Mouse (Mus musculus): ENCODE data around the gene Pts. TPM values are rescaled to one million over a fixed set of nuclear protein-coding genes. Genes with fewer than 3 reads are reported as not detected.

Gene Pts
- polyA plus RNA-seq, 1 experiment from 2014 or later: 48.9 TPM

DNA sequence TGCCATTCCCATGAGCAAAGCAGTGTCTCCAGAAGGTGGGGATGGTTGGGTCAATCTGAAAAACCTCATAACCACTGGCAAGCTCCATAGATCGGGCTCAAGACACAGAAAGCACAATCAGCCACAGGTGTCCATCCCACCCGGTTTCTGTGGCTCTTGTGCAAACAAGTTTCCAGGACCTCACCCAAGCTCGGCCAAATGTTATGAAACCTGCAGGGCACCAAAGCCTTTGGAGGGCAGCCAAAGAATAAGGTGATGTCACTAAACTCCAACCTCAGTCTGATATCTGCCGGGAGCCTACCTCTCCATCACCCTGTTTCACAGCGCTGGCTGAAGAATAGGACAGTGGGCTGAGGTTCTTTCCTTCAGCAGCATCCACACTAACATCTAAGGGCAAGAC is 7.4 kb upstream of the Pts start:
- Histone ChIP-seq H3K36me3 (replicated peaks; ENCODE audit: insufficient read depth, low read length) (no peaks in the 10 kb centered on the region), H3K4me2 (ENCODE audit: low read depth, low read length) (no peak overlapping the region), H3K27me3 (ENCODE audit: insufficient read depth, low read length) (no peaks in the 10 kb centered on the region), H3K9ac (replicated peaks) (no peak overlapping the region), H3K27ac (ENCODE audit: low read depth) (no peak overlapping the region), H3K4me1 (ENCODE audit: insufficient read depth) (peaks cover 5% of the 10 kb centered on the region; the same call in 1 of the 2 replicates), H3K4me3 (ENCODE audit: low read depth, low read length) (no peak overlapping the region), H3K9me3 (ENCODE audit: low read length) (no peaks in the 10 kb centered on the region)
- ATAC-seq: peak; percentile 75
- TF ChIP-seq CTCF (IDR thresholded peaks at IDR 0.05; ENCODE audit: low read depth) (no peak), EP300 (IDR thresholded peaks at IDR 0.05; ENCODE audit: low read depth) (no peak)
- WGBS (ENCODE audit: insufficient replicate concordance): 45% methylated on average over 5 of the region's 5 CpGs
- DNase-seq: peak; percentile 64

DNA sequence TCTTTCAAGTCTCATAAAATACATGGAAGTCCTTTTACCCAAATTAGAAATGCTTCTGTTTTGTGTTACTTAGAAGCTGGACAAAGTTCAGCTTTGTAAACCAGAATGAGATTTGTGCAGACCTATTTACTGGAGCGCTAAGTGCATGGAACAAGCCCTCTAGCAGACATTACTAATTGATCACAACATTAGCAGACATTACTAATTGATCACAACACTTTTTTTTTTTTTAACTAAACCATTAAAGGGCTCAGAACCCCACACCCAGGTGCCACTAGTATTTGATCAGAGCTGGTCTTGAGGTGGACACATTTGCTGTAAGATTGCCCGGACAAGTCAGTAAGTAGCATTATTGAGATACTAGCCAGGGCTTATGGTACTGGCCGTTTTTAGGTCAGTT is 5.3 kb upstream of the Pts start:
- ATAC-seq: peak; percentile 31; the same call in 1 of the 2 replicates
- no peaks in the 10 kb centered on the region for H3K9me3 ChIP-seq (ENCODE audit: low read length)
- no peak overlapping the region for H3K4me3 ChIP-seq (ENCODE audit: low read depth, low read length)
- no peak for DNase-seq
- WGBS (ENCODE audit: insufficient replicate concordance): 60% methylated on average over 3 of the region's 3 CpGs
- peaks cover 5% of the 10 kb centered on the region; the same call in 1 of the 2 replicates for H3K4me1 ChIP-seq (ENCODE audit: insufficient read depth)
- H3K27ac ChIP-seq (ENCODE audit: low read depth): peak overlapping the region; percentile 69
- no peak overlapping the region for H3K9ac ChIP-seq (replicated peaks)
- TF ChIP-seq CTCF (IDR thresholded peaks at IDR 0.05; ENCODE audit: low read depth) (no peak), EP300 (IDR thresholded peaks at IDR 0.05; ENCODE audit: low read depth) (no peak)
- H3K36me3 ChIP-seq (replicated peaks; ENCODE audit: insufficient read depth, low read length): no peaks in the 10 kb centered on the region
- no peaks in the 10 kb centered on the region for H3K27me3 ChIP-seq (ENCODE audit: insufficient read depth, low read length)
- peak overlapping the region; percentile 55 for H3K4me2 ChIP-seq (ENCODE audit: low read depth, low read length)

GRCm38 (mm10) chr9:50533328-50533727 is 4.8 kb upstream of the Pts start:
- DNase-seq: peak; percentile 44
- TF ChIP-seq EP300 (IDR thresholded peaks at IDR 0.05; ENCODE audit: low read depth): no peak
- TF ChIP-seq CTCF (IDR thresholded peaks at IDR 0.05; ENCODE audit: low read depth): no peak
- WGBS (ENCODE audit: insufficient replicate concordance): 36% methylated on average over 11 of the region's 11 CpGs
- Histone ChIP-seq H3K9me3 (ENCODE audit: low read length) (no peaks in the 10 kb centered on the region), H3K9ac (replicated peaks) (no peak overlapping the region), H3K36me3 (replicated peaks; ENCODE audit: insufficient read depth, low read length) (no peaks in the 10 kb centered on the region), H3K4me2 (ENCODE audit: low read depth, low read length) (peak overlapping the region; percentile 55), H3K4me1 (ENCODE audit: insufficient read depth) (peaks cover 5% of the 10 kb centered on the region; the same call in 1 of the 2 replicates), H3K27me3 (ENCODE audit: insufficient read depth, low read length) (no peaks in the 10 kb centered on the region), H3K27ac (ENCODE audit: low read depth) (peak overlapping the region; percentile 69), H3K4me3 (ENCODE audit: low read depth, low read length) (0 out of 2 replicates have a peak overlapping the region, but pooled peaks have one; percentile 2)
- ATAC-seq: peak; percentile 16; the same call in 1 of the 2 replicates

DNA sequence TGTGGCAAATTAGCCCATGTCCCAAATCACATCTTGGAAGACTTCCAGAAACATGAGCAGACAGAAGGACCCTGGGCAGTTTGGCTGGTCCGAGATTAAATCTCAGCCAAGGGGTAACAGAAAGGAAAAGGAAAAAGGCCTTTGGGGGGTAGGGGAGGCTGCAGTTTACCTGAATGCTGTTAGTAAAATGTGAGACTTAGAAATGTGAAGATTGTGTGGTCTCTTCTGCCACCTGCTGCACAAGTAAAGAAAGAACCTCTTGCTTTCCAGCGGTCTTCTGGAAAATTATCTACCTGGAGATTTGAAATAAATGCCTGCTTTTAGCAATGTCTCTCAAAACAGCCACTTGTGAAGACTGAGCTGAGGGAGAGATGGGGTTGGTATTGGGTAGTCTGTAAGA is 2.4 kb upstream of the Pts start:
- TF ChIP-seq CTCF (IDR thresholded peaks at IDR 0.05; ENCODE audit: low read depth) (peak; percentile 60), EP300 (IDR thresholded peaks at IDR 0.05; ENCODE audit: low read depth) (no peak)
- no peaks in the 10 kb centered on the region for H3K27me3 ChIP-seq (ENCODE audit: insufficient read depth, low read length)
- no peak overlapping the region for H3K4me2 ChIP-seq (ENCODE audit: low read depth, low read length)
- no peaks in the 10 kb centered on the region for H3K36me3 ChIP-seq (replicated peaks; ENCODE audit: insufficient read depth, low read length)
- no peak overlapping the region for H3K27ac ChIP-seq (ENCODE audit: low read depth)
- H3K4me1 ChIP-seq (ENCODE audit: insufficient read depth): peaks cover 12% of the 10 kb centered on the region; the same call in 1 of the 2 replicates
- no peaks in the 10 kb centered on the region for H3K9me3 ChIP-seq (ENCODE audit: low read length)
- ATAC-seq (no peak), DNase-seq (no peak)
- H3K4me3 ChIP-seq (ENCODE audit: low read depth, low read length): no peak overlapping the region
- 24% methylated on average over 2 of the region's 2 CpGs for WGBS (ENCODE audit: insufficient replicate concordance)
- no peak overlapping the region for H3K9ac ChIP-seq (replicated peaks)

- Histone ChIP-seq H3K4me2 (ENCODE audit: low read depth, low read length) (peak overlapping the region; percentile 90), H3K4me3 (ENCODE audit: low read depth, low read length) (peak overlapping the region; percentile 70), H3K9me3 (ENCODE audit: low read length) (no peaks in the 10 kb centered on the region), H3K27ac (ENCODE audit: low read depth) (peak overlapping the region; percentile 76; the same call in 1 of the 2 replicates), H3K36me3 (replicated peaks; ENCODE audit: insufficient read depth, low read length) (peaks cover 11% of the 10 kb centered on the region; the same call in 1 of the 2 replicates), H3K9ac (replicated peaks) (peak overlapping the region; percentile 71), H3K27me3 (ENCODE audit: insufficient read depth, low read length) (no peaks in the 10 kb centered on the region), H3K4me1 (ENCODE audit: insufficient read depth) (peaks cover 7% of the 10 kb centered on the region; the same call in 1 of the 2 replicates)
- DNase-seq: no peak
- TF ChIP-seq CTCF (IDR thresholded peaks at IDR 0.05; ENCODE audit: low read depth) (no peak), EP300 (IDR thresholded peaks at IDR 0.05; ENCODE audit: low read depth) (no peak)
- 27% methylated on average over 7 of the region's 7 CpGs for WGBS (ENCODE audit: insufficient replicate concordance)
- ATAC-seq: peak; percentile 20
Observed at GRCm38 (mm10) chr9:50527860-50528259, 664 bp downstream of the Pts start.

DNA sequence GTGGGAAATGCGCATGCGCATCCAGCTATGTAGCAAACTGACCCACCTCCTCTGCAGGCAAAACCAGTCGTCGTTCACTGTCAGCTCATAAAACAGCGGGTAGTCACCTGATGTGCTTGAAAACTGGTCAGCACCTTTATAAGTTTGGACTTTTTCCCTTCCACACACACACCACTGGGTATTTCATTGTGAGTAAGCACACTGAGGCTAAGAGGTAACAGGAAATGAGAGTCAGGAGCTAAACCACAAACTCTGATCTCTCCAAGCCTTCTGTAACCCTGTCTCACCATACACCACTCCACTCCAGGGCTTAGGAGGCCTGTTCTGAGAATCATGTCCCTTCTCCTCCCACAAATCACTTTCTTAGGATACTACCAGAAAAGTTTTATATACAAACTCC is 2.9 kb downstream of the Pts start:
- H3K27me3 ChIP-seq (ENCODE audit: insufficient read depth, low read length): no peaks in the 10 kb centered on the region
- H3K27ac ChIP-seq (ENCODE audit: low read depth): peak overlapping the region; percentile 18; the same call in 1 of the 2 replicates
- H3K9ac ChIP-seq (replicated peaks): no peak overlapping the region
- H3K9me3 ChIP-seq (ENCODE audit: low read length): no peaks in the 10 kb centered on the region
- no peak overlapping the region for H3K4me2 ChIP-seq (ENCODE audit: low read depth, low read length)
- TF ChIP-seq EP300 (IDR thresholded peaks at IDR 0.05; ENCODE audit: low read depth) (no peak), CTCF (IDR thresholded peaks at IDR 0.05; ENCODE audit: low read depth) (no peak)
- DNase-seq (no peak), ATAC-seq (no peak)
- 67% methylated on average over 5 of the region's 5 CpGs for WGBS (ENCODE audit: insufficient replicate concordance)
- H3K4me3 ChIP-seq (ENCODE audit: low read depth, low read length): no peak overlapping the region
- peaks cover 7% of the 10 kb centered on the region; the same call in 1 of the 2 replicates for H3K4me1 ChIP-seq (ENCODE audit: insufficient read depth)
- H3K36me3 ChIP-seq (replicated peaks; ENCODE audit: insufficient read depth, low read length): peaks cover 24% of the 10 kb centered on the region

Data from liver, postnatal 0 days (tissue).